Mouse (Mus musculus) left cerebral cortex, postnatal 25 days (tissue): Measurements from ENCODE around the gene Fam53b. TPM values are rescaled to one million over a fixed set of nuclear protein-coding genes. Genes with fewer than 3 reads are reported as not detected.
A peak's percentile ranks its signal among the peaks of the same experiment; 100 is the strongest.

Experiments
- DNase-seq, 2 experiments: peaks; one replicate each; pipeline ENCODE4 v3.0.0; 2022; ENCODE audit warnings: low spot score in 2 of 2, mixed read lengths in 1 of 2
- intact Hi-C: fragments of 180-260 bp; cut with DNase I; formaldehyde crosslinking; loops from one replicate; pipeline ENCODE4 v1.15.1; 2025
- total RNA-seq, 2 experiments: library from RNA; stranded (reverse); gene quantifications; 2 replicates each; pipeline ENCODE4 v1.2.3; 2021

Gene Fam53b
- total RNA-seq, 2 experiments from 2014 or later: 48.1 to 50.7 TPM

DNA sequence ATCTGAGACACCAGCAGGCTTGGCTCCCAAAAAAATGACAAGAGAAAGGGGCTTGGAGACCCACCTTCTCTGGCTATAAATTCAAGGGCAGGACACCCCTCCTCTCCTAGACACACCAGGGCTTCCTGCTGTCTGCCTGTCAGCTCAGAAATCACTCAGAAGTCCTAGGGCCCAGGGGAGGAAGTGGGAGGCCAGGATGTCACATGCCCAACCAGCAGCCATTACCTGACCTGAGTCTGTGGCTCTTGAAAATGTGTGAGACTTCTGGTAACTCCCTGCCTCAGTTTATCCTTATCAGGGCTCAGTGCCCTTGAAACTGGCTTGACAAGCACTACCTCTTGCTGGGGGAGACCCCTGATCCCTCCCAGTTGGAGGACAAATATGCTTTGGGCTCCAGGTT is 114.0 kb downstream of the Fam53b start:
- no peak for DNase-seq
- intact Hi-C loops: no loop called here

DNA sequence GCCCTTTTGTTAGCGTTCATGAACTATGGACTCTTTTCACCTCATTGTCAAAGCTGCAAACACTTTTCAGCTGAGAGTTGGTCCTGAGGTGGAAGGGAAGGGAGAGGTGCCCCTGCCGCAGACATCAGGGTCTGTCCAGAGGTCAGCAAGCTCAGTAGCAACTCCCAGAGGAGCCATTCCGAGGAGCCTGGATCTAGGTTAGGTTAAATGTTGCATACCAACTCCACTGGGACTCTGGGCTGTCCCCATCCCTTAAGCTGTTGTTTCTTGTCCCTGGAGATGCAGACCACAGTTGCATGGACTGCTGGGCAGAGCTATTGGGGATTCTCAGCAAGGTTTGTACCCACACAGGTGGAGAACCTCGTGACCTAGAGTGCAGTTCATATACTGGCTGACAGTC is 114.5 kb downstream of the Fam53b start:
- intact Hi-C loops: no loop called here

DNA sequence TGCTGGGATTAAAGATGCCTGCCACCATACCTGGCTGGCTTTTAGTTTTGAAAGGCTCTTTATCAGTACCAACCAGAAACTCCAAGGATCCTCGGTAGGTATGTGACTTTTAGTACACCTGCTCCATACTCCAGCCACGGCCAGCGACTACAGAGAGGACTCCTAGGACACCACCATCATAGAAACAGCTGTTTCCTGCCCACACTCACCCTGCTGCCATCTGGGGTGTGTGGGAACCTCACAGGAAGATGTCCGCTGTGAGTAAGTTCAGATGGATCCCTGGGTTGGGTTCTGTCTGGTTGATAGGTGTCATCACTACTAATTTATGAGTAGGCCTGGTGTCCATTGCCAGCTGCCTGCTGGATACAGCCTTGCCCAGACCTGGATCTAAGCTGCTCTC is 114.9 kb downstream of the Fam53b start:
- intact Hi-C loops: no loop called here
- peak in 1 of 2 experiments; percentile 59 for DNase-seq

More for the DNA sequence above, 114.5 kb downstream of the Fam53b start:
- no peak for DNase-seq

DNA sequence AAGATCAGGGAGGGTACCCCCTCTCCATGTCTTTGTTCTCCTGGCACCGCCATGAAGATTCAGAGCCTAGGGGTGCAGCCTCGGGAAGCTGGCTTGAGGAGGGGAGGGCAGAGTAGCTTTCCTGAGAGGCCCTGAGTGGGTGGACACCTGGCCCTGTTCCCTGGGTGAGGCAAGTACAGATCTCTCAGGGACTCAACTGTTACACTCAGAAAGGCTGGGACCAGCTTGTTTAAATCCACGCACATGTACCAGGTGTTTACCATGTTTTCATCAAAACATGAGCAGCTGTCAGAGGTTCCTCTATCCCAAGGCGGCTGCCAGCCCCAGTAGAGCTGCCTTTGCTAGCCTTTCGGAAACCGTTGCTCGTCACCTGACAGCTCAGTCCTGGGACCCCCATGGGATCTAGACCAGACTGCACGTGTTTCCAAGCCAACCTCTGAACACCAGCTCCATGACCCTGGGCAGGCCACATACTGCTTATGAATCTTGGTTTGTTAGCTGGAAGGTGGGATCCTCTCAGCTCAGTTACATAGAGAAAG is 116.4 kb downstream of the Fam53b start:
- intact Hi-C loops: no loop called here
- no peak for DNase-seq

DNA sequence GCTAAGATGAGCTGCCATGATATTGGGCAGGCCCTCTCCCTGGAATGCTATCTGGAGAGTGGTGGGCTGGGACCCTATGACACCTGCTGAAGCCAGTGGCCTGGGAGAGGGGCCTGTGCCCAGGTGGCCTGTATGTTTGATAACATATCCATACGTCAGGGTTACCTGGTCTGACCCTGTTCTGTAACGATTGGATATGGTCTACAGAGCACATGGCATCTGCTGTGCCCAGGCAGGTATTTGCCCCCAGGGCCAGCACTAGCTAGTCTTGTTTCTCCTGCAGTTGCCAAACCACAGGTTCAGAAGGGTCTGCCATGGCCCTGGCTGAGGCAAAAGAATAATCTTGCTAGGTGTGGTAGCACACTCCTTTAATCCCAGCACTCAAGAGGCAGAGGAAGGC is 120.1 kb downstream of the Fam53b start:
- DNase-seq: no peak
- intact Hi-C loops: no loop called here

DNA sequence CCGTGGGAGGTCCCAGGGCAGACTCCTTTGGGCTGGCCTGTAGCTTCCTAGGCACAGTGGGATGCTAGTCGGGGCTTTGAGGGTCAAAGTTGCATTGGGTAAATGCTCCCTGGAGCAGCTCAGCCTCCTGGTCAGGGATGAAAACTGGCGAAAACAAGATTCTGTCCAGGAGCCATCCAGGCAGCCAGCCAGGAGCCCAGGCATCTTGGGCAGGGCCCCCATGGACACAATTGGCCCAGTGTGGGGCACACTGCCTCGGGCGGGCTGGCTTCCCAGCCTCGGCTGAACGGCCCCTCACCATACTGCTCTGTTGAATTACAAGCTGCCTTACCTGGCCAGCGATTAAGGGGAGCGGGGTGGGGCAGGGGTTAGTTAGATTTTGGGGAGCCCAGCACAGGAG is 121.0 kb downstream of the Fam53b start:
- DNase-seq: peak in 1 of 2 experiments; percentile 46
- intact Hi-C loops: no loop called here

DNA sequence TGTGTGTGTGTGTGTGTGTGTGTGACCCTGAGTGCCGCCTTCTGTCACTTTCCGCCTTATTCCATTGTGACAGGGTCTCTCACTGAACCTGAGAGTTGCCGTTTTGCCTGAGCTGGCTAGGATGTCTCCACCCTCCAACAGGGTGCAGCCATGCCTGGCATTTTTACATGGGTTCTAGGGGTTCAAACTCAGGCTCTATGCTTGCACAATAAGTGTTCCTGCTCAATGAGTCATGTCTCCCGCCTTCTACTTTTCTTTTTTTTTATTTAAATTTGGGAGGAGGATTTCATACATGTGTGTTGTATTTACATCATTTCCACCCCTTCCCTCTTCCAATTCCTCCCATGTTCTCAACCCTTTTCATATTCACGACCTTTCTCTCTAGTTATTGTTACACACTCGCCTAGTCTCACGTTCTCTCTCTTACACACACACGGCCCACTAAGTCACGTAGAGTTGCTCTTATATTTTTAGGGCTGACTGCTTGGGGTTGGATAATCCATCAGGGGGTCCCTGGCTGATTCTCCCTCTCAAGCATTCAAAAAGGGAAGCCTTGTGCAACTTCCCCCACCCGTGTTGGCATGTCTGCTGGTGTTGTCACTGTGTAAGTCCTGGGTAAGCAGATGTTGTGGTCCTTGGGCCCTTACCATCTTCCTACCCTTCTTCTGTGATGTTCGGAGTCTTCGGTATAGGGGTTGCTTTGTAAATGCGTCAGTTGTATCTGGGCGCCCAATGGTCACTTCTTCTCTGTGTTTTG is 122.8 kb downstream of the Fam53b start:
- DNase-seq: no peak
- intact Hi-C loops: no loop called here

DNA sequence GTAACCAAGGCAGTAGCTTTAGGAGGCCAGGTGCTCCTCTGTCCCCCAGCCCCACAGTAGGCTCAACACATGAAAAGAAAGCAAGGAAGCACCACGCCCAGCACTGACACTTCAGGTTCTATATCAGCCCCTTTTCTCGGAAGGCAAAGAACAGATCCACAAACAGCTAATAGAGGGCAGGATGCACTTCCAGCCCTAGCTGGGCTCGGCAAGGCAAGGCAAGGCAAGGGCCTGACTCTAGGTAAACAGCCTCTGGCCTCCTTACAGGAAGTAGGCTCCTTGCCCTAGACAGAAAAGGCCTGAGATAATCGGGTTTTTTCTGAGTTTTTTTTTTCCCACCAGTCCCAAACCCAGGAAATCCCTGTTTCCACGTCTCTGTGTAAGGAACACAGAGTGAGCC is 124.0 kb downstream of the Fam53b start:
- intact Hi-C loops: no loop called here
- DNase-seq: no peak

DNA sequence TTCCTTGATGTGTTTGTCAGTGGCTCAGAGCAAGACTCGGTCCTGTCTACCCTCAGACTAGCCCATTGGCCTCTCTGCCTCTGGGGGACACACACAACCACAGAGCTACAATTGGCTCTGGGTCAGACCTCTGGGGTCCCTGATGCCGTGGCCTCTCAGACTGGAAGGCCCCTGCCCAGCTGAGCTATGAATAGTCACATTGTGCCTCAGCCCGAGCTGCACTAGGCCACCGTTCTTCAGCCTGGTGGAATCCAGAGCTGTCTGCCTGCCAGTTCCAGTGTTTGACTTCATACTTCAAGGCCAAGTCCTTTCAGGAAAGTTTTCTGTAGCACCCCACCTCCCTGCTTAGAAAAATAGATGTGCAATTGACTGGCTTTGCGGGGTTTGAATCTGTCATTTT is 125.0 kb downstream of the Fam53b start:
- intact Hi-C loops: no loop called here
- DNase-seq: peak in 1 of 2 experiments; percentile 31

DNA sequence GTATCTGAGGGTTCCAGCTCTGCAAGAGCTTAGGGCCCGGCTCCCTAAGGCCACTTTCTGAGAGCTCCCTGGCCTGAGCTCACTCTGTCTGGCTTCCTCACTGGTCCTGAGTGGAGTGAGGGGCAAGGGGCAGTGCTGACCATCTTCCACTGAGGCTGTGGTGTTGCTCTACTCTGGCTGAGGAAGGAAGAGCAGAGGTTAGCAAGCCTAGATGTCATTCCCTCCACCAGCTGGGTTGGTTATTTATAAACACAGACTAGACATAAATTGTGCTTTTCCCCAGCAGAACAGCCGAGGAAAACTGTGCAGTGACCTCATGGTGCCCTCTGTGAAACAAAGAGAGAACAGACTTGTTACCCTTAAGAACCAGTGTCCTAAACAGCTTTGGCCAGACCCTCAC is 125.8 kb downstream of the Fam53b start:
- DNase-seq: no peak
- intact Hi-C loops: no loop called here

DNA sequence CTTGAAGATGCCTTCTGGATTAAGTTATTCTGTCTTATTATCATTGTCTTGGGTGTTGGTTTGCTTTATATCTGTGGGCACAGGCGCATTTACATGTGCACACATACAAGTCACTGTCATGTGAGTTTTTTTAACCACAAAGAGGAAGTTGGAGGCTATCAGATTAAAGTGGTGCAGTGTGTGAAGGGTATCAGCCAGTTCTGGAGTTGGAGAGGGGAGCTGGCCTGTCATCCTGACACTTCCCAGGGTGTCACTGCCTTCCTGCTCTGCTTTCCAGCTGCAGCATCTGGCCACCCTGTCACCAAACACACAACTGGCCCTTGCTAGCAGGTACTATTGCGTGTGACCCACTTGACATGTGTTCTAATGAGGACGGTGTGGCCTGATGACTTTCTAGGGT is 127.2 kb downstream of the Fam53b start:
- intact Hi-C loops: no loop called here
- no peak for DNase-seq

DNA sequence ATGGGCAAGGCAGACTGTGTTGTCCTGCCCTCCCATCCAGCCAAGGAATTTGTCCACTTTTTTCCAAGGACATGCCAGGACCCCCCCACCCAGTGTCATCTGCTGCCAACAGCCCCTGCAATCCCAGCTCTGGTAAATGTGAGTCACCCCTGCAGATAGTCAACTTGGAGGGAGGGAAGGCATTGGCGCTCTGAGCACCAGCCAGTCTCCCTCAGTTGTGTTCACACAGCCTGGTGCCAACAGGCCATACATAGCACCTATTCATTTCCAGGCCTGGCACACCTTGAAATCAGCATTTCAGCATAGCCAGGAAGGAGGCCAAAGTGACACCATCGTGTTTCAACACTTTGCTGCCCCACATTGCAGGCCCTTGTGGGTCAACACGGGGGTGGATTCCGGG is 129.8 kb downstream of the Fam53b start:
- intact Hi-C loops: no loop called here
- no peak for DNase-seq

DNA sequence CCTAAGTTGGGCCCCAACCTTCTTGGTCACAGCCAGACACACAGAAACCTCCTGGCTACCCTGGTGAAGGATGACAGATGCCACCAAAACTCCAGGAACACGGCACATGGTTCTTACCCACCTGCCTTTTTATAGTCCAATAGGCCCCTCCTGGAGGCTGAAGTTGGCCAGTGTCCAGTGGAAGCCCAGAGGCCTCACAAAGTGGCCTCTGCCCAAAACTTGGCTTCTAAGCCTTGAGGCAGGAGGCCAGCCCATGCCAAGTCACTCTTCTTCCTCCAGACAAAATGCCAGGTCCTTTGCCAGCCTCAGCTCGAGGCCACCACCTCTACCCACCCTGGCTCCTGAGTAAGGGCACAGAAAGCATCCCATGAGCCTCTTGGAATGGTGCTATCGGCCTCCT is 130.8 kb downstream of the Fam53b start:
- intact Hi-C loops: no loop called here
- no peak for DNase-seq

DNA sequence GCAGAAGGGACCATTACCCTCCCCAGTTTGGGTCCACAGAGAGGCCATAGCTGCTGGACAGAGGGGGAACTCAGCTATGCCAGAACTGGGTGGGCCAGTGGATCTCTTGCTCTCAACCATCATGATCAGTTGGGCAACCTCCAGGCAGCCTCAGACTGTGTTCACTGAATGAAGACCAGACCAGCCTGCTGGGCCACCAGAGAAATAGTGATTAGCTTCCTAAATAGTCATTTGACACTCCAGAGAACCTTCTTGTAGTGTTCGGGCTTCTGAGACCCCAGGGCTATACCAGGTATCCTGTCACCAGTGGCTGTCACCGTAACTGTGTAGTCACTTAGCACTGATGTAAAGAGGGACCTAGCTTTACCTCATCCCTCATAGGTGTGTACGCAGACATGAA is 131.3 kb downstream of the Fam53b start:
- intact Hi-C loops: no loop called here
- DNase-seq: no peak

DNA sequence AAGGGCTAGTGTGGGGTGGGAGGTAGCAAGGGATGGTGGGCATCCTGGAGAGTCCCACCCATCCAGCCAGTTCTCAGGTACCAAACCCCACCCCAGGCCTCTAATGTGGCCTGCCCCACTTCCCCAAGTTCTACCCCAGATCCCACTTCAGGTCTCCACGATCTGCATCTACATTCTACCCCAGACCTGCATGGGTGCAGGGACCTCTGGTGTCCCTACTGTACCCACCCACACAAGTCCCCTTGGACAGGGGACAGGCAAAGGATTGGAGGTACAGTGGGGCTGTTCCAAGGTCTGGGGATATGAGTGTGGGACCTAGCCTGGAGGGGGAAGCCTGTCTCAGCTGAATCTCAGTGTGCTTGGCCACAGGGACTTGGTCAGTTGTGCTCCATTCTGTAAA is 131.9 kb downstream of the Fam53b start:
- intact Hi-C loops: no loop called here
- DNase-seq: no peak

DNA sequence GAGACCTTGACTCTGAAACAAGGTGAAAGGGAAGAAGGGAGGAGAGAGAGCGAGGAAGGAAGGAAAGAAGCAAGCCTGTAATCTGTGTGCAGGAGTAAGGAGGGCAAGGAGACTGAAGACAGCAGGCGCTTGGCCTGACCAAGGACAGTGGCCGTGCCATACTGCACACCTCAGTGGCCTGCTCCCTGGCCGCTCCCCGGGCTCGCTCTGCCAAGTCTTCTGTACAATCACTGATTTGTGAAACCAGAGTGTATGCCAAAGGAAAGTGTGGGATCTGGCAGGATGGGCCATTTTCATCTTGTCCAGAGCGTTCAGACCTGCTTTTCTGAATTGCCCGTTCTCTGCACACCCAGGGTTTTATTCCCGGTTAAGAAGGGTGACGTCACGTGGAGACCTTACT is 132.4 kb downstream of the Fam53b start:
- DNase-seq: no peak
- intact Hi-C loops: no loop called here

DNA sequence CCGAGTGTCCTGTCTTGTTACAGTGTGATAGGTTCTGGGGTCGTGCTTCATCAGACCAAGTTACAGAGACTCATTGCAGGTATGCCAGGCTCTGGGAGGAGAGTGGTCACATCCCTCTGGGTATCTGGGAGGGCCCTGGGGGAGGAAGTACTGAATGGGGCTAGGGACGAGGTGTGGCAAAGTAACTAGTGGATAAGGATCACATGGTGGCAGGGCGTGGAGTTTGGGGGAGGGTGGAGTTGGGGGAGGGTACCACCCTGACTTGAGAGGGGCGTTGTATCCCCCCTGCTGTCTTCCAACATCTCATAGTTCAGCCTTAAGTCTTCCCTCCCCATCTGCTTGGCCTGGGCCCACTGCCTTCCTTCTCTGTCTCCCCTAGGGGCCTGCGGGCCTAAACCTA is 134.1 kb downstream of the Fam53b start:
- no peak for DNase-seq
- intact Hi-C loops: no loop called here

DNA sequence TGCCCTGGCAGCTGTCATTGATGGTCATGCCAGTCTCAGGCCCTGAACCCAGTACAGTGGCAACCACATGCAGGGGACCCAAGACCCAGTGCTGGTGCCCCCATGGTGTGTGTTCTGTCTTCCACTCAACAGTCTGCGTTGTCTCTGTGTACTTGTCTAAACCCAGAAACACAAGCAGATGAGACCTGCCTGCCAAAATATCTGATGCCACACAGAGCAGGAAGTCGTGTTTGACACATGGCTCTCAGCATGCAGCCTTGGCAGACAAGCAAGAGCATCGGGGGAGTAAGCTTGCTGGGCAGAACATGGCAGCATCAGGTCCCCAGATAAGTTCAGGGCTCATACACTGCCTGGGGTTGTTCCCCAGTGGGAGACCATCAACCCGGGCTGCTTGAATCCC is 134.6 kb downstream of the Fam53b start:
- DNase-seq: no peak
- intact Hi-C loops: no loop called here

DNA sequence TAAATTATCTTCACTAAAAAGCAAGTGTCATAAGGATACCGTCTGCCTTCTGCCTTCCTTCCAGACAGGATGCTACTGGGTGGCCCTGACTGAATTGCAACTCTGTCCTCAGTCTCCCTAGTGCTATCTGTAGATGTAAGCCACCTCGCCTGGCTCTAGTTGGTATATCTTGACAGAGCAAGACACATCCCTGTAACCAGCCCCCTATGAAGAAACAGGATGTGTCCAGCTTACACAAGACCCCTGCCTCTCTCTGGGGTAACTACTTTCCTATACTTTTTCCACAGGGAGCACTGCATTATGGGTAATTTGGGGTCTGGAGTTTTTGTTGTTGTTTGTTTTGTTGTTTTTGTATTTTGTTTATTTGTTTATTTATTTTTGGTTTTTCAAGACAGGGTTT is 137.8 kb downstream of the Fam53b start:
- intact Hi-C loops: no loop called here

DNA sequence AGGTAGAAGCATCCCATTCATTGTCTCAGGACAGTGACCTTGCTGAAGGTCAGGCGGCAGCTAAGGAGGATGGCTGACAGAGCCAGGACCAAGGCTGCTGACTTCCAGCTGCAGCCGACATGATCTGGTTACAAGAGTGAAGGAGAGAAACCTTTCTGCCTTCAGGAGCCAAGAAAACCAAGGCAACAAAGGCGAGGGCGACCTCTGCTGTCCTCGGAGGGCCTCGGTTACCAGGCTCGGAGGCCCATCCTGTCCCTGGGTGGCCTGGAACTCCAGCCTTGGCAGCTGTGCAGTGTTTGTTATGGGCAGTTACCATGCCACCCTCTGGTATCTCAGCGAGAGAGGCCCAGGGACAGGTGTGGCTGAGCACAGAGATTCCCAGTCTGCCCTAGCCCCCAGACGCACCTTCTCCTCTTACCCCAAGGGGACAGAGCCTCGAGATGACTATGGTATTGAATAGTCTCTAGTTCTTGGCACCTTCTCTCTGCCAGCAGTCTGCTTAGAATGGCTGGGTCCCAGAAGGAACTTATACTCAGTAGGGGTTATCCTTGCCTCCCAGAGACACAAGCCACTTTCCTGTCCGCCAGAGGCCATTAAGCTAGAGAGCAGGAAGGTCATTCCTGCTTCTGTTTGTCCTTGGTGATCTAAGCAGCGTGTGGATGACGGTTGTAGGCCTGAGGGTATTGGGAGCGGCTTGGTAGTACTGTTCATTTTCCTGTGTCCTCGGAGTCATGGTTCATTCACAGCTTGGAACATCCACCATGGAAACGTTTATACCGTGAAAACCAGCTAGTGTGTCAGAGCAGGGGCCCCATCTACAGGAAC is 139.5 kb downstream of the Fam53b start:
- intact Hi-C loops: no loop called here
- DNase-seq: no peak

More for the DNA sequence above, 137.8 kb downstream of the Fam53b start:
- DNase-seq: no peak

DNA sequence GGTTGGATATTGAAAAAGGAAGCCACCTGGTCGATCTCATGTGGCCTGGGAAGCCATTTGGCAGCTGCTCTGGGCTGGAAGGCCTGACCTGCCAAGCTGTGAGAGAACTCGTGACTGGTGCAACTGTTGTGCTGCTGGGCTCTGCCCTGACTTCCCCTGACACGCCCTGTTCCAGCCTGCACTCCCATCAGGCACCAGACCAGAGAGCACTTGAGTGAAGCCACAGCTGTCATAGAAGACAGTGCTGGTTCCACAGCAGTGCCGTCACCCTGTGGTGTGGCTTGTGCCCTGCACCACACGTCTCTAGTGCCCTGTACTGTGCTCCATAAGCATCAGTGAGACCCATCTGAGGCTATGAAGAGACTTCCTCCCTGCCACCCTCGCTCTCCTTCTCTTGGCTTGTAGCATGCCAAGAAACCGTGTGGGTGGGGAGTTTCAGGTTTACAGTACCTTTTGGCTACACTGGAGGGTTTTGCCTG is 141.2 kb downstream of the Fam53b start:
- intact Hi-C loops: no loop called here
- peak in 1 of 2 experiments; percentile 73 for DNase-seq
